Mouse (Mus musculus) brown adipose tissue, adult 24 weeks (tissue): ENCODE results near the gene Emp1. TPM values are rescaled to one million over a fixed set of nuclear protein-coding genes. Genes with fewer than 3 reads are reported as not detected.
A peak's percentile ranks its signal among the peaks of the same experiment; 100 is the strongest.

Experiments used
- H3K27ac ChIP-seq: fragments of 200-500 bp; replicated peaks from 2 replicates; pipeline ENCODE4 v1.5.1; 2012; ENCODE audit warnings: low read depth, mild to moderate bottlenecking, low read length
- H3K4me1 ChIP-seq: fragments of 200-500 bp; 2 replicates; pipeline ENCODE4 v1.6.1; 2012; ENCODE audit warnings: low read length, mixed read lengths; ENCODE audit not compliant: control insufficient read depth, insufficient read depth, insufficient read length
- H3K4me3 ChIP-seq: fragments of 200-500 bp; 2 replicates; pipeline ENCODE4 v1.5.1; 2012; ENCODE audit warnings: low read depth, mild to moderate bottlenecking, low read length, moderate library complexity; ENCODE audit not compliant: insufficient read depth
- polyA plus RNA-seq: library from polyadenylated mRNA; stranded (reverse); fragments of >200 nt; gene quantifications from 2 replicates; pipeline ENCODE4 v1.2.4, GENCODE M21; 2012; ENCODE audit not compliant: missing spikeins, insufficient read depth, insufficient read length

The Emp1 gene
- polyA plus RNA-seq, 1 experiment = 42.9 TPM

DNA sequence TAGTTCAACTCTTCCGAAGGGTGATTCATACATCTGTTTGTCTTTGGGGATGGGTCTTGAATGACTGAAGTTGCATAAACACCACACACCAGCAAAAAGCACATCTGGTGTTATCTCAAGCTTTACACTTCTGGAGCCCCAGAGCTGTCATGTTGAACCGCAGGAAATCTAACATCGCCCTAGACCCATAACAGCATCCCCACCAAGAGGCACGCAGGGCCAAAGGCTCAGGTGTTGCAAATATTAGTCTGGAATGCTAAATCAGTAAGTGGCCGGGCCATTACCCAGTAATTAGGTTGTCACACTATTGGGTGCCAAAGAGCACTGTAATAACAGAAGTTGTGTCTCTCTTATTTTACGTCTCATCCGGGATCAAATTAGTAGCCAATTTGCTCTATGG, 13.9 kb downstream of the Emp1 start:
- no peak overlapping the region for H3K4me3 ChIP-seq
- peaks cover 5% of the 10 kb centered on the region; the same call in 1 of the 2 replicates for H3K4me1 ChIP-seq
- H3K27ac ChIP-seq = no peak overlapping the region

DNA sequence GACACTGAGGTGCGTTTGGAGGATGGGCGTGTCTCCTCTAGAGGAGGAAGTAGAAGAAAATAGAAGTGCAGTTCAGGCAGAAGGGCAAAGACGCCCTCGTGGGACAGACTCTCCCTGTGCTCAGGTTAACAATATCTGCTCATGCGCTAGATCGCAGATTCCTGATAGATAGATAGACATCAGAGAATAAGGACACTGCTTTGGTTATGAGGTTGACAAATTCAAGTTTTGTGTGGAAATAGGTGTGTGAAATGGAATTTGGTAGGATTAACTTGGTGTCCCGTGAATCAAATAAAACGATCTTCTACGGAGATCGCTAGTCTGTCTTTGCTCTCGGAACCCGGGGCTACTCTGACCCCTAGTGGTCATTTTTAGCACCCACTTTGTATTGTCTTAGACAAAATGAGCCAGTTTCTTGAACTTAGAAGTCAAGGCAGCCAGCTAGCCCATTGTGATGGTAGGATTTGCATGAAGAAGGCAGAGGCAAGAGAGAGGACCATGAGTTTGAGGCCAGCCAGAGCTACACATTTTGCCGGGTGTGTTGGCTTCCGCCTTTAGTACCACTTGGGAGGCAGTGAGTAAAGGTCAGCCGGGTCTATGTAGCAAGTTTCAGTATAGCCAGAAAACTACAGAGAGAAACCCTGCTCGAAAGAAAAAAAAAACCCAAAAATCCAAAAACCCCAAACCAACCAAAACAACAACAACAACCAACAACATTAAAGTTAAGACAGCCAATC, 15.4 kb downstream of the Emp1 start:
- H3K4me3 ChIP-seq = 0 out of 2 replicates have a peak overlapping the region, but pooled peaks have one; percentile 12

DNA sequence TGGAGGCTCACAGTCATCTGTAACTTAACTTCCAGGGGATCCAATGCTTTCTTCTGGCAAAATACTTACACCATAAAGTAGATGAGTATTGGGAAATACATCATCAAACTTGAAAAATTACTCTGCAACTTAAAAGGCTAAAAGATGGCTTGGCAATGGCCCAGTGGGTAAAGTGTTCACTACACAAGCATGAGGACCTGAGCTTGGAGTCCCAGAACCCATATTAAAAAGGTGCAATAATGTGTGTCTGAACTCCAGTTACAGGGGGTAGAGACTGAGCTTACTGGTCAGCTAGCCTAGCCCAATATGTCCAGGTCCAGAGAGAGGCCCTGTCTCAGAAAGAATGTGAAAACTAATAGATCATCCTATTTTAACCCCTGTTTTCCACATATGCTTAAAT, 21.6 kb downstream of the Emp1 start:
- H3K27ac ChIP-seq = no peak overlapping the region
- H3K4me1 ChIP-seq = no peaks in the 10 kb centered on the region
- H3K4me3 ChIP-seq = no peak overlapping the region

More for the DNA sequence above, 15.4 kb downstream of the Emp1 start:
- Histone ChIP-seq H3K4me1 (0 out of 2 replicates have a peak, but pooled peaks cover 4% of the 10 kb centered on the region), H3K27ac (no peak overlapping the region)

DNA sequence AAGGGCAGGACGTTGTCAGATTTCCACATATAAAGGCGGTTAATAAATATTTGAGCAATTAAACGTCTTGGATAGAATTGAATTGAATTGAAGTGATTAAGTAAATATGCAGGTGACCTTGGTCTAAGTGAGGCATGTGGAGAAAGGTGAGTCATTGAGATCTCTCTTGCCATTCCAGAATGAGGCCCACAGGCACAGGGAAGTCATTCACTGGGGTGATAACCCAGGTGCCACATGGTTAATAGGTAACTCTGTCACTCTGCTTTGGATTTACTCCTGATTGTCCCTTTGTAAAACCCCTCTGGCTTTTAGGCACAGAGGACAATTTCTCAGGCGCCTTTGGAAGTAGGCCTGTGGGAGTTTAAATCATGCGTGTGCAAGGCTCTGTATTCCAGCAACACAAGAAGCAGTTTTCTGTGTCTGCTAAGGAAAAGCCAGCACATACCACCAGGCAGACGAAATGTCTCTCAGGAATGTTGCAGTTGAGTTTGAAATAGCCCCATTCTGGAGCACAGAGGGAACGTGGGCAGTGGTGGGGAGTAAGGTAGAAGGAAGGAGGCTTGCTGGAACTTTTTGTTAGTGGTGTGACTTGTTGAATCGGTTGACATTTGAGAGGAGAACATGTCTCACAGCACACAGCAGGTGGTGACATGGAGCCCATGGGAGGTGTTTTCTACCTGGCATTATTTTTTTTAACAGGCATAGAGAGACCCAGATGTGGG, 23.6 kb downstream of the Emp1 start:
- Histone ChIP-seq H3K4me1 (no peaks in the 10 kb centered on the region), H3K4me3 (no peak overlapping the region), H3K27ac (no peak overlapping the region)

DNA sequence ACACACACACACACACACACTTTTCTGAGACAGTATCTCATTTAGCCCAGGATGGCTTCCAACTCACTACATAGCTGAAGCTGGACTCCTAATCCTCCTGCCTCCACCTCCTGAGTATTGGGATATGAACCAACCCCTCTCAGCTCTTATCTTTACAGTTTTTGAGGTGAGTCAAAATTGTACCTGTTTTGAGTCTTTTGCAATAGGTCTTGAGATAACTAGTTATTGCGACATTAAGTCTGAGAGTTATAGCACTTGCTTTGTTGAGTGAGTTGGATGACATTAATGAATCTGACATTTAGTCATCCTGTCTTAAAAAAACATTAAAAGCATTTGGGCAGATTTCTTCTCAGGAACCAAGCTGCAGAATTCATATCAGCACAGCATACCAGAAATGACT, 25.3 kb downstream of the Emp1 start:
- H3K4me3 ChIP-seq = no peak overlapping the region
- H3K27ac ChIP-seq = no peak overlapping the region
- no peaks in the 10 kb centered on the region for H3K4me1 ChIP-seq

DNA sequence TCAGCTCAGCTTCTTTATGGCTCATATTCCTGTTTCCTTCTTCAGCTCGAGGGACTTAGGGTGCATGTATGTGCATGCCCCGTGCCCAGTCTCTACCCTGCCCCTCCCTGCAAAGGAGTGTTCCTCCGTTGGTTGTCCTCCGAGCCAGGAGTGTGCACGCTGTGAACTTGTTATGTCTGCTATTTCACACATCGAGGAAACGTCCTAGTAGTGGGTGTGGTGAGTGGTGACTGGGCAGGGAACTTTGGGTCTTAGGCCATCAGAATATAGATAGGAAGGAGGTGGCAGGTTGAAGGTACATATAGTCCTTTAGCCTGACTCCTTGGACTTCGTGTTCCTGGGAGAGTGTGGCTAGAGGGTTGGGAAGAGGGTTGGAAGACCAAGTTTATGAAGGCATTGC, 26.4 kb downstream of the Emp1 start:
- Histone ChIP-seq H3K4me3 (no peak overlapping the region), H3K4me1 (no peaks in the 10 kb centered on the region), H3K27ac (no peak overlapping the region)

DNA sequence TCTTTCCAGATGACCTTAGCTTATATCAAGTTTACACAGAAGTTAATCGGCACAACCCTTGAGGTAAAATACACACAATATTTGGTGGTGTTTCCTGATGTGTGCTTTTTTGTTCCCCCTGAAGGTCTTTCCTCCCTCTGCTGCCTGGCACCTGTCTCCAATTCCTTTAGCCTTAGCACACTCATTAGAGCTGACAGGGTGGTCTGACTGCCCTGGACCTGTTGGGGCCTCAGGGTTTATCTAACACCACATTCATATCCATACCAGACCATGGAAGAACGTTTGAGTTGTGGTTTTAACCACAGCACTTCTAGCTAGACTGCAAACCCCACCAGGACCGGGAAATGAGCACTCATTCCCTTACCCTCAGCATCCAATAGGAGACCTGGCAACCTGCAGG, 28.1 kb downstream of the Emp1 start:
- no peak overlapping the region for H3K4me3 ChIP-seq
- no peak overlapping the region for H3K27ac ChIP-seq
- H3K4me1 ChIP-seq = no peaks in the 10 kb centered on the region

DNA sequence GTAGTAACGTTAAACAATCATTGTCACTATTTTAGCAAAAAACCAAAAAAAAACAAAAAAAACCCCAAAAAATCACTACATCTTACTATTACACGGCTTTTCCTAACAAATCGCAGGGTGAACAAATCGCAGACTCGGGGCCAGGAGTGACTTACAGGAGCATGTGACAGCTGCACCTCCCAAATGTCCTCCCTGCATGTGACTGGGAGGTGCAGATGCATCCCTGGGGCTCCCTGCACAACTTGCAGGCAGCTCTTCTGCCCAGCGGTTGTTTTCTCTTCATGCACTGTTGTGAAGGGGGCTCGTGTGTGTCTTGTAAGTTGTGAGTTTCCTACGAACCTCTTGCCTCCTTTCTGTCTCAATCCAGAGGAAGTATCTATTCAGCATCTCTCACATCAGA, 33.0 kb downstream of the Emp1 start:
- Histone ChIP-seq H3K4me1 (no peaks in the 10 kb centered on the region; the same call in 1 of the 2 replicates), H3K4me3 (no peak overlapping the region), H3K27ac (no peak overlapping the region)

DNA sequence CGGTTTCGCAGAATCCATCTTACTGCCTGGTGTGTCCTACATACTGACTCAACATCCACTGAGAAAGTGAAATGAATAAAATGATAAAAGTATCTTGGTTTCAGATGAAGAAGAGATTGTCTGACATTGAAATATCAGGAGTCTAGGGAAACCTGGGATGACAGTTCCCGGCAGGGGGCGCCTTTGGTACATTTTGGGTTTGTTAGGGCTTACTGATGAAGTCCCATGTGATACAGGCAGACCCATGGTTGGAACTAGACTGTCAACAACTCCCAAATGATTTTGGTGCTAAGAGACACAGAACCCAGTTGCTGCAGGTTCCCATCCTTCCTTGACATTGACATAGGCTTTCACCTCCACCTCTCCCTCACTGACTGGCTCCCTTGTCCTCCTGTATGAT, 34.7 kb downstream of the Emp1 start:
- H3K27ac ChIP-seq = no peak overlapping the region
- H3K4me1 ChIP-seq = no peaks in the 10 kb centered on the region; the same call in 1 of the 2 replicates
- no peak overlapping the region for H3K4me3 ChIP-seq

DNA sequence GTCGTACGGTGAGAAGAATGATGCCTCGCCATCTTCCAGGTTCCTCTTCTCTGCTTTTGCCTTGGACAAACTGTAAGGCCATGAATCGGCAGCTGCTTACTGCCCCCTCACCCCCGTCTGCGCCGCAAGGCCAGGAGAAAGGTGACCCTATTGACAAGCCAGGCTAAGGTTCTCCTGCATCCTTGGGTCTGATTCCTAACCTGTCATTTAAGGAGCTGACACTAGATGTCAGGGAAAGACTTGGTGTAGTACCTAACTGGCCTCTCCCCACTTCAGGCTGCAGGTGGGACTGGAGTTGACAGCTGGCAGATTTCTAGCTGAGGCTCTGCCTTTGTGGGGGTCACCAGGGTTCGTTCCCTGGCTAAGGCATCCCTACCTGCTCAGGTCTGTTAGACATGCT, 35.4 kb downstream of the Emp1 start:
- H3K27ac ChIP-seq = no peak overlapping the region

DNA sequence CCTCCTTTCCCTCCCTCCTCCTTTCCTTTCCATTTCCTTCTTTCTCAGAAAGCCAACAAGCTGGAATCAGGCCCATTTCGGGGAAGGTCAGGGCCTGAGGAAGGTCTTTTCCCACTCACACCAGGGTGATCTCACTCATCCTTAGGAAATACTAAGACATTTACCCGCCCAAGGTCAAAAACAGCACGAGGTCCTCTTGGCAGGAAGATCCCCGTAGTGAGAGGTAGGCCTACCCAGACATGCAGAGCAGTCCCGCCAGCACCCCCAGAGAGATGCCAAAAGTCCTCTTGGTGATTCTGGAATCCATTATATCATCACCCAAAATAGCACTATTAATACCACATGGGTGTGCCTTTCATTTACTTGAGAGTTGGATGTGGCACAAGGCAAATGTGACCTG, 36.5 kb downstream of the Emp1 start:
- Histone ChIP-seq H3K4me3 (no peak overlapping the region), H3K27ac (no peak overlapping the region), H3K4me1 (no peaks in the 10 kb centered on the region; the same call in 1 of the 2 replicates)

More for the DNA sequence above, 35.4 kb downstream of the Emp1 start:
- H3K4me1 ChIP-seq = no peaks in the 10 kb centered on the region; the same call in 1 of the 2 replicates
- H3K4me3 ChIP-seq = no peak overlapping the region

DNA sequence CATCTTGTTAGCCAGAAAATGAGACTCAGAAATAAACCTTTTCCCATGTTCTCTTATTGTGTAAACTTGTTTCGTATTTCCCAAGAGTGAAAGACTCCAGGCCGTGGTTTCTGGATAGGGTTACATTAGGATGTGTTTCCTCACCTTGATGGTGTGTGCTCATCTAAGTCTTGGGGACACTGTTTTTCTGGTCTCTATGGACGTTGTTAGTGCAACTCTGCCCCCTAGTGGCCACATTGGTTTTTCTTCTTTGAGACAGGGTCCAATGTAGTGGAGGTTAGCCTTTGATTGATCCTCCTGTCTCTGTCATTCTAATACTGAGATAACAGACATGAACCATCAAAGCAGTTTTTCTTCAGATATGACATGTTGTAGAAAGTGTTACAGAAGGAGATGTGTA, 38.0 kb downstream of the Emp1 start:
- H3K4me1 ChIP-seq = no peaks in the 10 kb centered on the region; the same call in 1 of the 2 replicates
- no peak overlapping the region for H3K4me3 ChIP-seq
- H3K27ac ChIP-seq = no peak overlapping the region

DNA sequence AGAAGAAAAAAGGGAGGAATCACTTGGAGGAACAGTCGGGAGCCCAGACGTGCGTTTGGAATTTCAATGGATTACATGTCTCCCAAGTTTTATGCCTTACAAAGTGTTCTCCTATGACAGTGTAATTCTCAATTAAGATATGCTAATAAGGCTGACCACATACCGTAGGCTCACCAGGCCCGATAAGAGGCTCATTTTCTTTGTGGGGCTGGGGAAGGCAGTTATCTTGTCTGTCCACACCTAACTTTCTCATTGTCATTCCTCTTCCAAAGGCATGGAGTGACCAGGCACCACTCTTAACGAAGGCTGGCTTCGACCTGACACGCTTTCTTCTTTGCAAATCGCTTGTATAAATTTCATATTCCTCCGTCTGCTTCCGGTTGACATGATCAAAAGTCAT, 42.7 kb downstream of the Emp1 start:
- no peaks in the 10 kb centered on the region for H3K4me1 ChIP-seq
- H3K4me3 ChIP-seq = no peak overlapping the region
- H3K27ac ChIP-seq = no peak overlapping the region

DNA sequence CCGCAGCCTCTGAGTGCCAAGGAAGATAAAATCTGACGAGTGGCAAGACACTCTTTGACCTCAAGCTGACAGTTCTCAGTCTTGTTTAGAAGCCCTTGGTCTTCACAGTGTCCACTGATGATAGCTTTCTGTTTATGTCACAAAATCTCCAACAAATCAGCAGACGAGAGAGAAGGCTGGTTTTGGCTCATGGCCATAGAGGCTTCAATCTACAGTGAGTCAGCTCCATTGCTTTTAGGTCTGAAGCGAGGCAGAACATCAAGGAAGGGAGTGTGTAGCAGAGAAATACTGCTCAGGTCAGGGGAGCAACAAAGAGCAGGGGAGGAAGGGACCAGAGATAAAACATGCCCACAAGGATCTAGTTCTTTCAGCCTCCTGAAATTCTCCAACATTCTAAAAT, 45.0 kb downstream of the Emp1 start:
- H3K4me3 ChIP-seq = no peak overlapping the region
- H3K4me1 ChIP-seq = no peaks in the 10 kb centered on the region
- no peak overlapping the region for H3K27ac ChIP-seq

DNA sequence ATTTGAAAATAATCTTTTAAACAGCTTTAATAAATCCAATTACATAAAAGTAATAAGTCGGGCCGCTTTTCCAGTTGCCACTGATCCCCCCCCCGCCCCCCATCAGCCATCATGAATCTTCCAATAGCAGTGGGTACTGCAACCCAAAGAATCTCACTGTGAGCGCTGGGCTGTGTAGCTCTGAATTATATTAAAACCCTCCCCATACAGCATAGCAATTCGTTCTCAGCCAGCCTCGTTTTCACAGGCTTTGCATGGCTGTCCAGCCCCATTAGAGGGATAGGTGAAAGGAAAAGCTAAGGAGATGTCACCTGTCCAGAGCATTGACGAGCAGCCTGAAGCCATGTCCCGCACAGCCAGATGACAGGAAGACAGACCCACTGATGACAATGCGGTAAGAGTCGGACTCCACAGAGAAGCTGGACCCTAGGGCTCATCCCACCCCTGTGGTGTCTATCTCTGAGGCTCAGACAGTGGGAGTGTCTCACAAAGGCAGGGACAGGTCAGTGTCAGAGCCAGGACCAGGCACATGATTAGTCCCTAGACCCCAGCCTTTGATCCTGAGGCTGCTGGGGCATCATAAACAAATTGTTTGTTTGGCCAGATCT, 49.5 kb downstream of the Emp1 start:
- no peaks in the 10 kb centered on the region for H3K4me1 ChIP-seq
- H3K27ac ChIP-seq = no peak overlapping the region
- H3K4me3 ChIP-seq = no peak overlapping the region
